Mouse (Mus musculus): Measurements from ENCODE around the gene Mrpl17. TPM values are rescaled to one million over a fixed set of nuclear protein-coding genes. Genes with fewer than 3 reads are reported as not detected.

Gene Mrpl17
- 40.1 to 62.5 TPM (median 46.6 TPM) in 4 replicates for total RNA-seq (2023)

GRCm38 (mm10) chr7:105810877-105811489 lies at the start of gene Mrpl17:
Gene Mrpl17 (minus strand): TSS chr7:105811099.

GRCm38 (mm10) chr7:105787285-105788140 lies 23.4 kb downstream of the Mrpl17 start, which contains the start of gene Dchs1:
Gene Dchs1 (minus strand): TSS chr7:105787654.

Other genes starting within 250 kb of the Mrpl17 start
- gene Apbb1, start 229.4 kb downstream of the Mrpl17 start, total RNA-seq (2023): 3.0 to 6.0 TPM (median 4.4 TPM) in 4 replicates
- 0.39 TPM in 2 of 4 replicates, not detected in the others for gene Hpx, start 211.0 kb downstream of the Mrpl17 start, total RNA-seq (2023)
- gene Trim3, start 177.5 kb downstream of the Mrpl17 start, total RNA-seq (2023): 28.5 to 33.7 TPM (median 31.1 TPM) in 4 replicates
- gene Timm10b, start 171.0 kb downstream of the Mrpl17 start, total RNA-seq (2023): 44.7 to 62.5 TPM (median 54.4 TPM) in 4 replicates
- gene Arfip2, start 170.7 kb downstream of the Mrpl17 start, total RNA-seq (2023): 35.4 to 45.7 TPM (median 40.0 TPM) in 4 replicates
- gene Gm45799, start 170.5 kb downstream of the Mrpl17 start, total RNA-seq (2023): 12.0 to 22.1 TPM (median 16.1 TPM) in 4 replicates
- gene Dnhd1, start 160.3 kb downstream of the Mrpl17 start, total RNA-seq (2023): 8.4 to 11.3 TPM (median 8.9 TPM) in 4 replicates
- gene Ilk, start 74.5 kb downstream of the Mrpl17 start, total RNA-seq (2023): 72.5 to 84.4 TPM (median 74.9 TPM) in 4 replicates
- gene Rrp8, start 73.7 kb downstream of the Mrpl17 start, total RNA-seq (2023): 21.2 to 29.2 TPM (median 24.9 TPM) in 4 replicates
- 194 to 205 TPM (median 201 TPM) in 4 replicates for gene Taf10, start 66.7 kb downstream of the Mrpl17 start, total RNA-seq (2023)
- 73.9 to 93.1 TPM (median 76.4 TPM) in 4 replicates for gene Tpp1, start 58.9 kb downstream of the Mrpl17 start, total RNA-seq (2023)
- not detected in 4 replicates for gene Dchs1, start 23.4 kb downstream of the Mrpl17 start, total RNA-seq (2023)
- 58.9 to 94.8 TPM (median 75.0 TPM) in 4 replicates for gene Gm4070, start 142.9 kb upstream of the Mrpl17 start, total RNA-seq (2023)